Mouse (Mus musculus): ENCODE data around the gene Arhgap24. TPM values are rescaled to one million over a fixed set of nuclear protein-coding genes. Genes with fewer than 3 reads are reported as not detected.

The Arhgap24 gene
- polyA plus RNA-seq, 1 experiment from 2014 or later, result 12.3 TPM

GRCm38 (mm10) chr5:102593058-102593457 is 111.9 kb downstream of the Arhgap24 start:
- H3K4me2 ChIP-seq, result no peak overlapping the region
- no peak; the same call in 1 of the 2 replicates for ATAC-seq (ENCODE audit: low FRiP score)
- no peak overlapping the region for H3K27ac ChIP-seq (replicated peaks)
- no peaks in the 10 kb centered on the region for H3K36me3 ChIP-seq
- H3K4me1 ChIP-seq, result 0 out of 2 replicates have a peak, but pooled peaks cover 2% of the 10 kb centered on the region
- H3K9me3 ChIP-seq (replicated peaks), result no peaks in the 10 kb centered on the region
- WGBS, result 23% methylated on average over 2 of the region's 2 CpGs
- no peak overlapping the region for H3K9ac ChIP-seq (replicated peaks)
- no peaks in the 10 kb centered on the region for H3K27me3 ChIP-seq (replicated peaks)
- no peak overlapping the region for H3K4me3 ChIP-seq (replicated peaks)

- H3K4me2 ChIP-seq, result no peak overlapping the region
- ATAC-seq (ENCODE audit: low FRiP score), result no peak
- 95% methylated on average over 1 of the region's 1 CpGs for WGBS
Observed at GRCm38 (mm10) chr5:102599102-102599501, 117.9 kb downstream of the Arhgap24 start.

GRCm38 (mm10) chr5:102613571-102613970 is 132.4 kb downstream of the Arhgap24 start:
- no peaks in the 10 kb centered on the region for H3K27me3 ChIP-seq (replicated peaks)
- no peak overlapping the region for H3K4me2 ChIP-seq
- H3K4me3 ChIP-seq (replicated peaks), result no peak overlapping the region
- H3K4me1 ChIP-seq, result no peaks in the 10 kb centered on the region
- H3K9me3 ChIP-seq (replicated peaks), result no peaks in the 10 kb centered on the region
- H3K27ac ChIP-seq (replicated peaks), result no peak overlapping the region
- WGBS, result 86% methylated on average over 3 of the region's 3 CpGs
- ATAC-seq (ENCODE audit: low FRiP score), result no peak
- H3K9ac ChIP-seq (replicated peaks), result no peak overlapping the region
- H3K36me3 ChIP-seq, result no peaks in the 10 kb centered on the region

More at GRCm38 (mm10) chr5:102599102-102599501, 117.9 kb downstream of the Arhgap24 start:
- no peak overlapping the region for H3K4me3 ChIP-seq (replicated peaks)
- H3K36me3 ChIP-seq, result no peaks in the 10 kb centered on the region
- no peaks in the 10 kb centered on the region for H3K4me1 ChIP-seq
- no peaks in the 10 kb centered on the region for H3K9me3 ChIP-seq (replicated peaks)
- no peak overlapping the region for H3K27ac ChIP-seq (replicated peaks)
- H3K27me3 ChIP-seq (replicated peaks), result no peaks in the 10 kb centered on the region
- no peak overlapping the region for H3K9ac ChIP-seq (replicated peaks)

GRCm38 (mm10) chr5:102614081-102614480 is 132.9 kb downstream of the Arhgap24 start:
- no peak overlapping the region for H3K4me3 ChIP-seq (replicated peaks)
- no peaks in the 10 kb centered on the region for H3K4me1 ChIP-seq
- H3K27me3 ChIP-seq (replicated peaks), result no peaks in the 10 kb centered on the region
- H3K27ac ChIP-seq (replicated peaks), result no peak overlapping the region
- no peaks in the 10 kb centered on the region for H3K36me3 ChIP-seq
- H3K4me2 ChIP-seq, result no peak overlapping the region
- no peak for ATAC-seq (ENCODE audit: low FRiP score)
- WGBS, result 95% methylated on average over 2 of the region's 2 CpGs
- no peaks in the 10 kb centered on the region for H3K9me3 ChIP-seq (replicated peaks)
- no peak overlapping the region for H3K9ac ChIP-seq (replicated peaks)

- no peaks in the 10 kb centered on the region for H3K27me3 ChIP-seq (replicated peaks)
- H3K4me2 ChIP-seq, result no peak overlapping the region
- no peaks in the 10 kb centered on the region for H3K4me1 ChIP-seq
- H3K9me3 ChIP-seq (replicated peaks), result no peaks in the 10 kb centered on the region
- no peak overlapping the region for H3K27ac ChIP-seq (replicated peaks)
- H3K36me3 ChIP-seq, result no peaks in the 10 kb centered on the region
- no peak for ATAC-seq (ENCODE audit: low FRiP score)
- 94% methylated on average over 6 of the region's 6 CpGs for WGBS
- H3K4me3 ChIP-seq (replicated peaks), result no peak overlapping the region
- H3K9ac ChIP-seq (replicated peaks), result no peak overlapping the region
Observed at GRCm38 (mm10) chr5:102615249-102615648, 134.1 kb downstream of the Arhgap24 start.

GRCm38 (mm10) chr5:102621036-102621435 is 139.8 kb downstream of the Arhgap24 start:
- Histone ChIP-seq H3K36me3 (no peaks in the 10 kb centered on the region), H3K9me3 (replicated peaks) (no peaks in the 10 kb centered on the region), H3K27ac (replicated peaks) (no peak overlapping the region), H3K27me3 (replicated peaks) (no peaks in the 10 kb centered on the region), H3K4me2 (no peak overlapping the region), H3K4me1 (no peaks in the 10 kb centered on the region), H3K4me3 (replicated peaks) (no peak overlapping the region), H3K9ac (replicated peaks) (no peak overlapping the region)
- ATAC-seq (ENCODE audit: low FRiP score), result no peak
- 92% methylated on average over 1 of the region's 1 CpGs for WGBS

- Histone ChIP-seq H3K27me3 (replicated peaks) (no peaks in the 10 kb centered on the region), H3K4me1 (no peaks in the 10 kb centered on the region), H3K27ac (replicated peaks) (no peak overlapping the region), H3K4me3 (replicated peaks) (no peak overlapping the region), H3K9me3 (replicated peaks) (no peaks in the 10 kb centered on the region), H3K36me3 (no peaks in the 10 kb centered on the region), H3K4me2 (no peak overlapping the region), H3K9ac (replicated peaks) (no peak overlapping the region)
- ATAC-seq (ENCODE audit: low FRiP score), result no peak; the same call in 1 of the 2 replicates
- WGBS, result 80% methylated on average over 3 of the region's 3 CpGs
Observed at GRCm38 (mm10) chr5:102623807-102624435, 142.7 kb downstream of the Arhgap24 start.

- Histone ChIP-seq H3K27me3 (replicated peaks) (0 out of 2 replicates have a peak, but pooled peaks cover 2% of the 10 kb centered on the region), H3K27ac (replicated peaks) (no peak overlapping the region), H3K4me1 (no peaks in the 10 kb centered on the region), H3K9ac (replicated peaks) (no peak overlapping the region), H3K9me3 (replicated peaks) (no peaks in the 10 kb centered on the region), H3K36me3 (no peaks in the 10 kb centered on the region), H3K4me3 (replicated peaks) (no peak overlapping the region), H3K4me2 (no peak overlapping the region)
- WGBS, result 78% methylated on average over 2 of the region's 2 CpGs
- no peak for ATAC-seq (ENCODE audit: low FRiP score)
Observed at GRCm38 (mm10) chr5:102626671-102627070, 145.5 kb downstream of the Arhgap24 start.

GRCm38 (mm10) chr5:102629362-102629771 is 148.2 kb downstream of the Arhgap24 start:
- 85% methylated on average over 11 of the region's 11 CpGs for WGBS
- ATAC-seq (ENCODE audit: low FRiP score), result no peak
- Histone ChIP-seq H3K27me3 (replicated peaks) (0 out of 2 replicates have a peak, but pooled peaks cover 2% of the 10 kb centered on the region), H3K9me3 (replicated peaks) (no peaks in the 10 kb centered on the region), H3K9ac (replicated peaks) (no peak overlapping the region), H3K36me3 (no peaks in the 10 kb centered on the region), H3K4me3 (replicated peaks) (no peak overlapping the region), H3K4me1 (no peaks in the 10 kb centered on the region), H3K4me2 (no peak overlapping the region), H3K27ac (replicated peaks) (no peak overlapping the region)

- no peak overlapping the region for H3K4me2 ChIP-seq
- H3K36me3 ChIP-seq, result no peaks in the 10 kb centered on the region
- no peak overlapping the region for H3K4me3 ChIP-seq (replicated peaks)
- no peaks in the 10 kb centered on the region for H3K9me3 ChIP-seq (replicated peaks)
- no peaks in the 10 kb centered on the region for H3K4me1 ChIP-seq
- ATAC-seq (ENCODE audit: low FRiP score), result no peak
- no peak overlapping the region for H3K27ac ChIP-seq (replicated peaks)
- 77% methylated on average over 4 of the region's 4 CpGs for WGBS
- no peak overlapping the region for H3K9ac ChIP-seq (replicated peaks)
- 0 out of 2 replicates have a peak, but pooled peaks cover 2% of the 10 kb centered on the region for H3K27me3 ChIP-seq (replicated peaks)
Observed at GRCm38 (mm10) chr5:102635591-102635990, 154.4 kb downstream of the Arhgap24 start.

GRCm38 (mm10) chr5:102639782-102640559 is 158.8 kb downstream of the Arhgap24 start:
- H3K27ac ChIP-seq (replicated peaks), result no peak overlapping the region
- no peaks in the 10 kb centered on the region for H3K4me1 ChIP-seq
- ATAC-seq (ENCODE audit: low FRiP score), result no peak
- no peaks in the 10 kb centered on the region for H3K36me3 ChIP-seq
- no peak overlapping the region for H3K4me2 ChIP-seq
- 72% methylated on average over 7 of the region's 7 CpGs for WGBS
- H3K9me3 ChIP-seq (replicated peaks), result no peaks in the 10 kb centered on the region
- H3K27me3 ChIP-seq (replicated peaks), result no peaks in the 10 kb centered on the region
- no peak overlapping the region for H3K9ac ChIP-seq (replicated peaks)
- H3K4me3 ChIP-seq (replicated peaks), result no peak overlapping the region

GRCm38 (mm10) chr5:102643364-102643763 is 162.2 kb downstream of the Arhgap24 start:
- H3K4me1 ChIP-seq, result no peaks in the 10 kb centered on the region
- no peak overlapping the region for H3K4me3 ChIP-seq (replicated peaks)
- no peaks in the 10 kb centered on the region for H3K36me3 ChIP-seq
- no peak overlapping the region for H3K27ac ChIP-seq (replicated peaks)
- ATAC-seq (ENCODE audit: low FRiP score), result no peak
- H3K9me3 ChIP-seq (replicated peaks), result no peaks in the 10 kb centered on the region
- no peak overlapping the region for H3K9ac ChIP-seq (replicated peaks)
- 89% methylated on average over 7 of the region's 7 CpGs for WGBS
- H3K4me2 ChIP-seq, result no peak overlapping the region
- no peaks in the 10 kb centered on the region for H3K27me3 ChIP-seq (replicated peaks)
